Mouse (Mus musculus) cerebellum, adult 2 months (tissue): Measurements from ENCODE around the gene Adamtsl4.

Source experiments
- CTCF ChIP-seq: fragments of 200-500 bp; IDR thresholded peaks from 2 replicates; pipeline ENCODE4 v1.5.1; 2011; ENCODE audit warnings: low read depth, mild to moderate bottlenecking, control low read depth, low read length, moderate library complexity, borderline replicate concordance; ENCODE audit not compliant: insufficient read depth
- POLR2A ChIP-seq: fragments of 200-500 bp; IDR thresholded peaks from 2 replicates; pipeline ENCODE4 v1.6.1; 2011; ENCODE audit warnings: low read length, control low read depth, borderline replicate concordance; ENCODE audit not compliant: insufficient read depth

- TF ChIP-seq CTCF (no peak), POLR2A (no peak)
Measured at GRCm38 (mm10) chr3:95673707-95674211, 14.0 kb downstream of the Adamtsl4 start.
